Mouse (Mus musculus) thymus, postnatal 10 days (tissue): Measurements from ENCODE around the gene Cdc42ep2.
A peak's percentile ranks its signal among the peaks of the same experiment; 100 is the strongest.

Experiments
- DNase-seq, 2 experiments: peaks; one replicate each; pipeline ENCODE4 v3.0.0; 2021; ENCODE audit warnings: low spot score in 2 of 2

The Cdc42ep2 gene

GRCm38 (mm10) chr19:5942581-5942980 lies 18.0 kb upstream of the Cdc42ep2 start:
- no peak for DNase-seq

GRCm38 (mm10) chr19:5940656-5941055 lies 16.0 kb upstream of the Cdc42ep2 start:
- no peak for DNase-seq

GRCm38 (mm10) chr19:5940173-5940572 lies 15.6 kb upstream of the Cdc42ep2 start:
- DNase-seq = no peak

- no peak for DNase-seq
These were observed 15.1 kb upstream of the Cdc42ep2 start for GRCm38 (mm10) chr19:5939715-5940114.

- no peak for DNase-seq
These were observed 13.9 kb upstream of the Cdc42ep2 start for GRCm38 (mm10) chr19:5938516-5938915.

GRCm38 (mm10) chr19:5937836-5938406 lies 13.3 kb upstream of the Cdc42ep2 start:
- no peak for DNase-seq

- DNase-seq = no peak
These were observed 12.6 kb upstream of the Cdc42ep2 start for GRCm38 (mm10) chr19:5937095-5937835.

- no peak for DNase-seq
These were observed 11.1 kb upstream of the Cdc42ep2 start for GRCm38 (mm10) chr19:5935691-5936090.

- no peak for DNase-seq
These were observed 10.7 kb upstream of the Cdc42ep2 start for GRCm38 (mm10) chr19:5935266-5935665.

- DNase-seq = no peak
These were observed 5.3 kb upstream of the Cdc42ep2 start for GRCm38 (mm10) chr19:5929634-5930596.

GRCm38 (mm10) chr19:5928546-5928945 lies 3.9 kb upstream of the Cdc42ep2 start:
- no peak for DNase-seq

- DNase-seq = no peak
These were observed 3.5 kb upstream of the Cdc42ep2 start for GRCm38 (mm10) chr19:5928104-5928503.

- no peak for DNase-seq
These were observed 2.9 kb upstream of the Cdc42ep2 start for GRCm38 (mm10) chr19:5927532-5927931.

- no peak for DNase-seq
These were observed 2.4 kb upstream of the Cdc42ep2 start for GRCm38 (mm10) chr19:5927026-5927425.

GRCm38 (mm10) chr19:5925311-5925855 lies 767 bp upstream of the Cdc42ep2 start:
- DNase-seq = no peak

- peak; percentile 79 to 96 for DNase-seq
These were observed 465 bp downstream of the Cdc42ep2 start for GRCm38 (mm10) chr19:5923990-5924712.

GRCm38 (mm10) chr19:5922963-5923362 lies 1.7 kb downstream of the Cdc42ep2 start:
- no peak for DNase-seq

- DNase-seq = no peak
These were observed 2.3 kb downstream of the Cdc42ep2 start for GRCm38 (mm10) chr19:5922119-5922942.

- no peak for DNase-seq
These were observed 2.9 kb downstream of the Cdc42ep2 start for GRCm38 (mm10) chr19:5921715-5922114.

GRCm38 (mm10) chr19:5913007-5913719 lies 11.5 kb downstream of the Cdc42ep2 start, which contains the start of gene Dpf2:
TSS of gene Dpf2 (minus strand) at chr19:5913010.
- DNase-seq = no peak
